Mouse (Mus musculus) liver (tissue): ENCODE results near the gene Dpep2nb.
"Not testable (repeated sequence)": the region's sequence is repeated elsewhere in the genome, so short reads cannot be mapped to it uniquely, and the experiment has no call there.

ENCODE experiments used
- DNase-seq: peaks from one replicate; pipeline ENCODE4 v3.0.0-alpha.2; 2020; ENCODE audit warnings: mixed read lengths

The Dpep2nb gene

DNA sequence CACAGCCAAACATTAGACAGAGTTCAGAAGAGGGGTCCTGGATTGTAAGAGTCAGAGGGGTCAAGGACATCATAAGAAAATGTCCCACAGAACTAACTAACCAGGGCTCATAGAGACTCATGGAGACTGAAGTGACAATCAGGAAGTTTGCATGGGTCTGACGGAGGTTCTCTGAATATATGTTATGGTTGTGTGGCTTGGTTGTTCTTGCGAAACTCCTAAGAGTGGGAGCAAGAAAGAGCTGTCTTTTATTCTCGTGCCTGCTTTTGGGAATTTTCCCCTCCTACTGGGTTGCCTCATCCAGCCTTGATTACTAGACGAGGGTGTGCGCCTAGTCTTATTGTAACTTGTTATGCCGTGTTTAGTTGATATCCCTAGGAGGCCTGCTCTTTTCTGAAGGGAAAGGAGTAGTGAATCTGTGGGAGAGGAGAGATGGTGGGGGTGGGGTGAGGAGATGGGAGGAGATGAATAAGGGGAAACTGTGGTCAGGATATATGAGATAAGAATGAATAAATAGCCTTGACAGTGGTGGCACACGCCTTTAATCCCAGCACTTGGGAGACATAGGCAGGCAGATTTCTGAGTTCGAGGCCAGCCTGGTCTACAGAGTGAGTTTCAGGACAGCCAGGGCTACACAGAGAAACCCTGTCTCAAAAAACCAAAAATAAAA is 1.1 kb downstream of the Dpep2nb start:
- no peak for DNase-seq

- no peak for DNase-seq
Observed at GRCm38 (mm10) chr8:106001908-106002307, 3.9 kb downstream of the Dpep2nb start.

DNA sequence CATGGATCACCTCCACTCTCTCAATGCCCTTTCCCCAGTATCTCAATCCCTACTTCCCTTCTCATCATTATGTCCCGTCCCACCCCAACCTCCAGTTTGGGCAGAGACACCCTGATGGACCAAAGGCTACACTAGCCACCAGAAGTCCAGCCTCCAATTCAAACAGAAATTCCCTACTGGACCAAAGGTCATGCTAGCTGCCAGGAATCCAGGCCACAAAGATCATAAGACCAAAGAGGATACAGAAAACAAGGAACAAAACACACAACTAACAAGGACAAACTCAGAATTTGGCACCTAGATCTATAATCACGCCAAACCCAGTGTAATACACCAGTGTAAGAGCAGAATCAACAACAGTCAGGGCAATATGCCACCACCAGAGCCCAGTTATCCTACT is 6.8 kb downstream of the Dpep2nb start:
- DNase-seq = no peak

DNA sequence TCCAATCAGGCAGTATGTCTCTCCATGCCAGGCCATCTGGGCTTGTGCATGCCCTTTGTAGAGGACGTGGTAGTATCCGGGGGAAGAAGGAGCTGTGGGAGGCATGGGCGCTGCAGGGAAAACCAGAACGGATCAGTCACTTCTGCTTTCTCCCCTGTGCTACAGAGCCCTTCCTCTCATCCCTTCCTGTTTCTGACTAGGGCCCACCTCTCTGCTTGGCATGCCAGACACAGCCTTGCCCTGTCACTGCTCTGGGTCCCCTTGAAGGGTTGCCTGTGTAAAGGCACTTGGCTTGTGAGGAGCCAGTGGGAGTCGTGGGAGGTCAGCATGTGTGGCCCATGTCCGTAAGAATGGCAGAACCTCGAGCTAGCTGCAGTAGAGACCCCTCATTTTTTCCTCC is 9.4 kb downstream of the Dpep2nb start:
- DNase-seq = no peak

DNA sequence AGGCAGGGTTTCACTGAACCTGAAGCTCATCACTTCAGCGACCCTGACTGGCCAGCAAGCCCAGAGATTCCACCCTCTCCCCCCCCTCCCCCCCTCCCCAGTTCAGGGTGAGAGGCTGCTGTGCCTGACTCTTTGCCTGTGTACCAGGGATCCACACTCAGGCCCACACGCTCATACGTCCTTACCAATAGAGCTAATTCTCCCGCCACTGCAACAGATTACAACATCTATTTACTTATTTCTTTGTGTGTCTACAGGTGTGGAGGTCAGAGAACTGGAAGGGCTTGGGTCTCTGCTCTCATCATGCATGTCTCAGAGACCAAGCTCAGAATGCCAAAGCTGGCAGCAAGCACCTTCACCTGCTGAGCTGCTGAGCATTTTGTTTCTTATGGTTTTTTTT is 12.5 kb downstream of the Dpep2nb start:
- DNase-seq = no peak

GRCm38 (mm10) chr8:105992499-105992898 is 13.3 kb downstream of the Dpep2nb start:
- DNase-seq = no peak

DNA sequence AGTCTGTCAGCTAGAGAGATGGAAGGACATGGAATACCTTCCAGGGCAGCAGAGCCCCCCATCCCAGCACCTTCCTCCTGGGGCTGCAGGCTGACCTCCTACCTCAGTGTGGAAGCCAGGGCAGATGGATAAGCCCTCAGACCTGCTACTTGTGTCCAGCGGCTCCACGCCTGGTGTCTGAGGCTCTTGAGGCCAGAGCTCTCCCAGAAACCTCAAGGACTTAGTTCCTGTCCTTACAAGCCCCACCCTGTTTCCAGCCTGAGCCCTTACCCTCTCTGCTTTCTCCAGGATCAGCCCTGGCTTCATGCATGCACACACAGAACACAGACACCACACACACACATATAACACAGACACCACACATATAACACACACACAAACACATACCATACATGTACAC is 14.2 kb downstream of the Dpep2nb start:
- no peak for DNase-seq

GRCm38 (mm10) chr8:105990856-105991387 is 14.9 kb downstream of the Dpep2nb start, which contains the start of gene Dus2:
Gene Dus2, plus strand, starts transcription at chr8:105991337.
- DNase-seq = peak; percentile 87

- no peak for DNase-seq
Observed at GRCm38 (mm10) chr8:105988546-105988945, 17.2 kb downstream of the Dpep2nb start.

DNA sequence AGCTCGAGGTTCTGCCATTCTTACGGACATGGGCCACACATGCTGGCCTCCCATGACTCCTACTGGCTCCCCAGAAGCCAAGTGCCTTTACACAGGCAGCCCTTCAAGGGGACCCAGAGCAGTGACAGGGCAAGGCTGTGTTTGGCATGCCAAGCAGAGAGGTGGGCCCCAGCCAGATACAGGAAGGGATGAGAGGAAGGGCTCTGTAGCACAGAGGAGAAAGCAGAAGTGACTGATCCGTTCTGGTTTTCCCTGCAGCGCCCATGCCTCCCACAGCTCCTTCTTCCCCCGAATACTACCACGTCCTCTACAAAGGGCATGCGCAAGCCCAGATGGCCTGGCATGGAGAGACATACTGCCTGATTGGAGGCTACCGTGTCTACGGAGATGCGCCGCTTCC is 22.4 kb downstream of the Dpep2nb start:
- not testable (repeated sequence) for DNase-seq

GRCm38 (mm10) chr8:105981146-105981545 is 24.6 kb downstream of the Dpep2nb start:
- no peak for DNase-seq

GRCm38 (mm10) chr8:105979325-105979724 is 26.4 kb downstream of the Dpep2nb start, which contains the start of gene Dpep3:
Gene Dpep3, minus strand, starts transcription at chr8:105979429.
- DNase-seq = no peak

- no peak for DNase-seq
Observed at GRCm38 (mm10) chr8:105975363-105975762, 30.4 kb downstream of the Dpep2nb start.

DNA sequence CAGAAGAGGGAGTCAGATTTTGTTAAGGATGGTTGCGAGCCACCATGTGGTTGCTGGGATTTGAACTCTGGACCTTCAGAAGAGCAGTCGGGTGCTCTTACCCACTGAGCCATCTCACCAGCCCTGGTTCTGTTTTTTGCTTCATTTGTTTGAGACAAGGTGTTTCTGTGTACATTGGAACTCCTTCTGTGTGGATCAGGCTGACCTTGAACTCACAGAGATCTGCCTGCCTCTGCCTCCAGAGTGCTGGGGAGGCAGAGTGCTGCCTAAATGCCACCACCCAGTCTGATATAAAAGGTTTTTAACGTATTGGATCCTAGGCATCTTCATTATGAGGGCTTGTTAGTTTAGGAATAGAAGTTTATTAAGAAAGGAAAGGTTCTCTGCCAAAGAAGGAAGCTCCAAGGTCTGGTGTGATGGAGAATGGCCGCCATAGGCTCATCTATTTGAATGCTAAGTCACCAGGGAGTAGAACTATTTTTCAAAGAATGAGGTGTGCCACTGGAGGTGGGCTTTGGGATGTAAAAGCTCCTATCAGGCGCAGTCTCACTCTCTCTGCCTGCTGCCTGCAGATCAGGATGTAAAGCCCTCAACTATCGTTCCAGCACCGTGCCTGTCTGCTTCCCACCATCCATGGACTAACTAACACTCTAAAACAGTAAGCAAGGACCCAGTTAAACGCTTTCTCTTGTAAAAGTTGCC is 34.6 kb downstream of the Dpep2nb start:
- no peak for DNase-seq

DNA sequence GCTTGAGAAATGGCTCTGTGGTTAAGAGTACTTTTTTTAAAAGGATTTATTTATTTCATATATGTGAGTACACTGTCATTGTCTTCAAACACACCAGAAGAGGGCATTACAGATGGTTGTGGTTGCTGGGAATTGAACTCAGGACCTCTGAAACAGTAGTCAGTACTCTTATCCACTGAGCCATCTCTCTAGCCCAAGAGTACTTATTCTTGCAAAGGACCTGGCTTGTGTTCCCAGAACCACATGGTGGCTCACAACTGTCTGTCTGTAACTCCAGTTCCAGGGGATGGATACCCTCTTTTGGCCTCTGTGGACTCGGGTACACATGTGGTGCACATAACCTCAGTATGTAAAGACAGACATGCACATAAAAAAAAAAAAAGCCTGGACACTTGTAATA is 36.4 kb downstream of the Dpep2nb start:
- DNase-seq = no peak

DNA sequence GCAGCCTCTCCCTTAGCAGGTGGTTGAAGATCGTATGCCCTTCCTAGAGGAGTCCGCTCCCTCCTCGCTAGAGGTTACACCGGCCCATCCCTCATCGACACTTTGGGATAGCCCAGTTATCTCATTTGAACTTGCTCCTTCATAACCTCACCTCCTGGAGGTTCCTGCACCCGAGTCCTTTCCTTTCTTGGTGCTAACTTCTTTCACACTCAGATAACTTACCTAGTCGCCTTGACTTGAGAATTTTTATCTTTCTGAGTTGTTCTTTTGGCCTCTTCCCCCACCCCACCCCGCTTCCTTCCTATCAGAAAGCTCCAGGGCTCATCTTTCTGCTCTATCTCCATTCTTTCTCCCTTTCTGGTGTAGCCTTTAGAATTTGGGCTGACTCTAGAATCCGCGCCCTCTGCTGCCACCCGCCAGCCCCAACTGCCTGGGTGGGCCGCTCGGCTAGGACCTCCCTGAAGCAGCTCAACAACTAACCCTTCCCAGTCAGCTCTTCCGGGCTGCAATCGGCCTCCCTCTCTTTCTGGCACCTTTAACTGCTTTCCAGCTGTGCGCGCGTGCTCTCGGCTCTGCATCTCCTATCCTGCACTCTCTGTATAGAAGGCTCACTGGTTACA is 39.0 kb downstream of the Dpep2nb start:
- DNase-seq = peak; percentile 79

- DNase-seq = peak; percentile 87
Observed at GRCm38 (mm10) chr8:105965905-105966341, 39.9 kb downstream of the Dpep2nb start, which contains the start of gene Slc12a4. Gene Slc12a4, minus strand, starts transcription at chr8:105966097.

GRCm38 (mm10) chr8:105965266-105965904 is 40.4 kb downstream of the Dpep2nb start:
- peak; percentile 69 for DNase-seq

DNA sequence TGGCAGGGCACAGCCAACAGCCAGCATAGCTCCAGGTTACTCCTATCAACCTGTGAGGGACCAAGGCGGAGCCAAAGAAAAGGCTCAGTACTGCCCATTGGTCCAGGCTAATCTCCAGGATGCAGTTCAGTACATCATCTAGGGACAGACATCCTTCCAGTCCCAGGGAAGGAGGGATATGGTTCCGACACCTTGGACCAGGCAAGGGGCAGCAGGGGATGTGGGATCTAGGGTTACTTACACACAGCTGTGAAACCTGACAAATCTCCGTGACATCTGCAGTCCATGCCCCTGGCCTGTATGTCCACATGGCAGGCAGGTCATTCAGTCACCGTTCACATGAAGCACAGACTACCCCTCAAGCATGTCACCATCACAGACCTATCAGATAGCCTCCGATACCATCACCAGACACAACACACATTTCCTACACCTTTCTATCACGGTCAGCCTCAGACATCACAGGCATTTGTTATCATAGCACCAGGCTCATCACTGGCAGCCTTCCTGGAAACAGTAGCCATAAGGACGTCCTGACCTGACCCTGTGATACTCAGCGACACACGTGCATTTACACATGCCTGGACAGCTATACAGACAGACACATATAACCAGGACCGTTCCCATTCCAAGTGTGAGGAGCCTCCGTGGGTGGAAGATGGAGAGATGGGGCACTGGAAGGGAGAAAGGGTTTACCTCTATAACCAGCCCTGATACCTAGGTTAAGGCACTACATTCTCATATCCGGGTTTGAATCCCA is 41.1 kb downstream of the Dpep2nb start:
- DNase-seq = no peak

DNA sequence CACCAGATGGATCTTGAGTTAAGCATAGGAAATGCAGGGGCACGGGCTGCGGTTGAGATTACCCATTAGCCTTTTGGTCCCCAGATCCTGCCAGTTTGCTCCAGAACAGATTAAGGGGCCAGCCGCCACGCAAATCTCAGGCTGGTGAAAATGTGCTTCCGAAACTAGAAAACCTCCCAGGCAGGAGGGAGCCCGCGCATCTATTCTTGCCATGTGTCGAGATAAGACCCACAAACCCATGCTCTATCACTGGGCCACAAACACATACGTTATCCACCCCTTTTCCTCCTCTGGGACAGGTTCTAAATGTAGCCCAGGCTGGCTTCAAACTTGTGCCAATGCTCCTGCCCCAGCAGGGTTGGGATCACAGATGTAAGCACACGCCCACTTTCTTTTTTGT is 44.2 kb downstream of the Dpep2nb start:
- peak; percentile 65 for DNase-seq

- DNase-seq = peak; percentile 70
Observed at GRCm38 (mm10) chr8:105961101-105961500, 44.7 kb downstream of the Dpep2nb start.

DNA sequence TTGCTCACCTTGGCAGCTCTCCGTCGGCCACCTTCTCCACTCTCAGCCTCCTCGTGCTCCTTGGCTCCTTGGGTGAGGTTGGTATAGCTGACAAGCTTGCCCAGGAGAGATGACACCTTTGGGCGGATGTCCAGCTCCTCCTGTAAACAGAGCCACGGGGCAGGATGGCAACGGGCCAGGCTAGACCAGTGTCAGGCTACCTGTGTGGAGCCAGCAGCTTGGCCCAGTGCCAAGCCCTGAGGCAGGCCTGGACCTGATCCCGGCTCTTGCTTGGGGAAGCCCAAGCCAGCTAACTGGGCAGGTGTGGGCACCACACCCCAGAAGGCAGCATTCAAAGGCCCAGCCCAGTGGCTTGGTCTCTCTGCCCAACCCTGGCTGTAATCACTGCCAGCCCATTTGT is 46.4 kb downstream of the Dpep2nb start:
- DNase-seq = no peak
